Mouse (Mus musculus): Measurements from ENCODE around the gene Espn.

The Espn gene

GRCm38 (mm10) chr4:152072121-152072601 lies 80.0 kb downstream of the Espn start, which contains the start of gene Plekhg5:
Gene Plekhg5, plus strand, starts transcription at chr4:152072498.
- DNase-seq (ENCODE audit: low read depth, low spot score): no peak

GRCm38 (mm10) chr4:152070494-152071396 lies 81.4 kb downstream of the Espn start:
- DNase-seq (ENCODE audit: low read depth, low spot score): no peak
